Mouse (Mus musculus) thymus, adult 2 months (tissue): Measurements from ENCODE around the gene Farp1.

Experiments used
- CTCF ChIP-seq: fragments of 200-500 bp; IDR thresholded peaks from 2 replicates; pipeline ENCODE4 v1.5.1; 2012; ENCODE audit warnings: mild to moderate bottlenecking, control low read depth, low read length, moderate library complexity, borderline replicate concordance; ENCODE audit not compliant: control insufficient read depth, poor library complexity, insufficient read depth; ENCODE audit errors: extremely low read depth
- POLR2A ChIP-seq: fragments of 200-500 bp; IDR thresholded peaks from 2 replicates; pipeline ENCODE4 v1.6.1; 2012; ENCODE audit warnings: mild to moderate bottlenecking, low read length, control low read depth, moderate library complexity; ENCODE audit not compliant: control insufficient read depth, poor library complexity, insufficient read depth; ENCODE audit errors: extremely low read depth

DNA sequence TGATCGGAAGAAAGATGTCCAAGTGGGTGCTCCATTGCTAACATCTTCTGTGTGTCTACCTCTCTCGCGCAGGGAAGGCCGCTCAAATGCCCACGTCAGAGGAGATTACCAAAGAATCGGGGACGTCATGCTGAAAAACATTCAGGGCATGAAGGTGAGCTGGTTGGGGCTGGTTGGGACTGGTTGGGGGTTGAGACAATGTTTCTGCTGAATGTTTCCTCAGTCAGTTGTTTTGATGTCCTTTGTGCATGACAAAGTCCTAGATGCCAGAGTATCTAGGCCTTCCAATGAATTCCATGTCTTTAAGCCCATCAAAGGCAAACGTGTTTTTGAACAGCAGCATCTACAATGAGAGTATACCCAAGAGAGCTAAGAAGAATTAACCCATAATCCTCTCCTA is 232.8 kb downstream of the Farp1 start:
- no peak for TF ChIP-seq CTCF
- TF ChIP-seq POLR2A = no peak
